Mouse (Mus musculus) regulatory T cell (primary cell): ENCODE measurements at regions not wholly inside any gene's neighbourhood (a gene's known extent, or its start where the extent isn't known, plus 50 kb on each side); places are given as distances from the start of the nearest gene placed in this dataset.

Experiments used
- in situ Hi-C: fragments of 300-600 bp; cut with MboI, MseI; formaldehyde crosslinking; loops from one replicate; pipeline ENCODE4 v1.15.1; 2025; ENCODE audit warnings: high pct_unique_total_duplicates

- in situ Hi-C loops, result no loop called here
Measured at GRCm38 (mm10) chr16:24187131-24187530, 198.5 kb upstream of the Bcl6 start.

GRCm38 (mm10) chr16:24185989-24186388 is 197.3 kb upstream of the Bcl6 start:
- in situ Hi-C loops, result no loop called here

- in situ Hi-C loops, result no loop called here
Measured at GRCm38 (mm10) chr16:24184846-24185245, 196.2 kb upstream of the Bcl6 start.

- in situ Hi-C loops, result no loop called here
Measured at GRCm38 (mm10) chr16:24183216-24183615, 194.6 kb upstream of the Bcl6 start.

- in situ Hi-C loops, result no loop called here
Measured at GRCm38 (mm10) chr16:24181388-24181787, 192.7 kb upstream of the Bcl6 start.

- in situ Hi-C loops, result no loop called here
Measured at GRCm38 (mm10) chr16:24180666-24181065, 192.0 kb upstream of the Bcl6 start.

- in situ Hi-C loops, result no loop called here
Measured at GRCm38 (mm10) chr16:24177564-24177963, 188.9 kb upstream of the Bcl6 start.

GRCm38 (mm10) chr16:24177131-24177530 is 188.5 kb upstream of the Bcl6 start:
- in situ Hi-C loops, result no loop called here

- in situ Hi-C loops, result no loop called here
Measured at GRCm38 (mm10) chr16:24176057-24176456, 187.4 kb upstream of the Bcl6 start.

GRCm38 (mm10) chr16:24175235-24175760 is 186.6 kb upstream of the Bcl6 start:
- in situ Hi-C loops, result no loop called here

- in situ Hi-C loops, result loop anchor here (5.0 to 25.0 kb wide), 2 partner anchors 888 to 902 kb away; no protein-coding TSS in a partner anchor
Measured at GRCm38 (mm10) chr16:24174595-24174994, 185.9 kb upstream of the Bcl6 start.

- in situ Hi-C loops, result loop anchor here (5.0 to 25.0 kb wide), 2 partner anchors 888 to 902 kb away; no protein-coding TSS in a partner anchor
Measured at GRCm38 (mm10) chr16:24173783-24174518, 185.3 kb upstream of the Bcl6 start.

GRCm38 (mm10) chr16:24172653-24173052 is 184.0 kb upstream of the Bcl6 start:
- in situ Hi-C loops, result loop anchor here (5.0 to 25.0 kb wide), 2 partner anchors 890 to 900 kb away; no protein-coding TSS in a partner anchor

GRCm38 (mm10) chr16:24172065-24172464 is 183.4 kb upstream of the Bcl6 start:
- in situ Hi-C loops, result loop anchor here (5.0 to 25.0 kb wide), 2 partner anchors 890 to 900 kb away; no protein-coding TSS in a partner anchor

GRCm38 (mm10) chr16:24171161-24171560 is 182.5 kb upstream of the Bcl6 start:
- in situ Hi-C loops, result loop anchor here (5.0 to 25.0 kb wide), 2 partner anchors 891 to 899 kb away; no protein-coding TSS in a partner anchor

- in situ Hi-C loops, result loop anchor here (25.0 kb wide), 1 partner anchor 896 kb away; no protein-coding TSS in a partner anchor
Measured at GRCm38 (mm10) chr16:24166496-24166895, 177.8 kb upstream of the Bcl6 start.

GRCm38 (mm10) chr16:24165461-24166081 is 176.9 kb upstream of the Bcl6 start:
- in situ Hi-C loops, result loop anchor here (25.0 kb wide), 1 partner anchor 897 kb away; no protein-coding TSS in a partner anchor

- in situ Hi-C loops, result loop anchor here (25.0 kb wide), 1 partner anchor 902 kb away; no protein-coding TSS in a partner anchor
Measured at GRCm38 (mm10) chr16:24160705-24161285, 172.1 kb upstream of the Bcl6 start.

GRCm38 (mm10) chr16:24159336-24159735 is 170.7 kb upstream of the Bcl6 start:
- in situ Hi-C loops, result loop anchor here (5.0 to 25.0 kb wide), 4 partner anchors 65 to 1265 kb away; partner anchors contain the start of genes Bcl6 and Gm37419

GRCm38 (mm10) chr16:24157753-24158152 is 169.1 kb upstream of the Bcl6 start:
- in situ Hi-C loops, result loop anchor here (5.0 to 25.0 kb wide), 4 partner anchors 63 to 1267 kb away; partner anchors contain the start of genes Bcl6 and Gm37419

GRCm38 (mm10) chr16:24156729-24157430 is 168.2 kb upstream of the Bcl6 start:
- in situ Hi-C loops, result loop anchor here (5.0 to 25.0 kb wide), 4 partner anchors 62 to 1268 kb away; partner anchors contain the start of genes Bcl6 and Gm37419
